Mouse (Mus musculus) intestine, embryonic 14.5 days (tissue): ENCODE data around the gene March1. TPM values are rescaled to one million over a fixed set of nuclear protein-coding genes. Genes with fewer than 3 reads are reported as not detected.
"Not testable (repeated sequence)": the region's sequence is repeated elsewhere in the genome, so short reads cannot be mapped to it uniquely, and the experiment has no call there.

Experiments
- ATAC-seq: fragments of 200-750 bp; cut with Nextera tagmentation; replicated peaks from 2 replicates; pipeline ENCODE4 v1.8.0; 2017; ENCODE audit warnings: low read depth, moderate number of reproducible peaks, moderate TSS enrichment, moderate library complexity; ENCODE audit not compliant: low FRiP score, low TSS enrichment
- DNase-seq: peaks from one replicate; pipeline ENCODE4 v3.0.0-alpha.2; 2018; ENCODE audit warnings: low spot score
- H3K27ac ChIP-seq: fragments of 300-500 bp; sonication (generic); 2 replicates; pipeline ENCODE4 v1.5.1; 2014; ENCODE audit warnings: low read depth, mild to moderate bottlenecking, control low read depth
- H3K27me3 ChIP-seq: fragments of 300-500 bp; sonication (generic); replicated peaks from 2 replicates; pipeline ENCODE4 v1.6.1; 2014; ENCODE audit warnings: low read length, control low read depth; ENCODE audit not compliant: control insufficient read depth, insufficient read depth
- H3K36me3 ChIP-seq: fragments of 300-500 bp; sonication (generic); 2 replicates; pipeline ENCODE4 v1.6.1; 2014; ENCODE audit warnings: low read length, control low read depth; ENCODE audit not compliant: control insufficient read depth, insufficient read depth
- H3K4me1 ChIP-seq: fragments of 300-500 bp; sonication (generic); replicated peaks from 2 replicates; pipeline ENCODE4 v1.6.1; 2014; ENCODE audit warnings: low read length, control low read depth, mixed read lengths; ENCODE audit not compliant: control insufficient read depth, insufficient read depth
- H3K4me2 ChIP-seq: fragments of 300-500 bp; sonication (generic); 2 replicates; pipeline ENCODE4 v1.6.1; 2014; ENCODE audit warnings: low read length
- H3K4me3 ChIP-seq: fragments of 300-500 bp; sonication (generic); 2 replicates; pipeline ENCODE4 v1.5.1; 2014; ENCODE audit warnings: low read depth, low read length, control low read depth, mixed read lengths
- H3K9ac ChIP-seq: fragments of 300-500 bp; sonication (generic); 2 replicates; pipeline ENCODE4 v1.6.1; 2014; ENCODE audit warnings: mild to moderate bottlenecking, low read length
- H3K9me3 ChIP-seq: fragments of 300-500 bp; sonication (generic); 2 replicates; pipeline ENCODE4 v1.6.1; 2016; ENCODE audit warnings: low read length, control low read depth; ENCODE audit not compliant: control insufficient read depth
- WGBS: fragments of 180-500 bp; shearing (Covaris S2); extraction: QIAGEN DNeasy Blood & Tissue Kit; methylation state at CpG from one replicate; pipeline ENCODE4 v1.1.7; 2014; 5-methylcytosine and 5-hydroxymethylcytosine counted together
- polyA plus RNA-seq: library from polyadenylated mRNA; unstranded; fragments of >200 nt; fragmentation: Nextera tagmentation; extraction: Ambion mirVana; gene quantifications from 2 replicates; pipeline ENCODE4 v1.2.1, GENCODE M21; 2014

March1 gene
- polyA plus RNA-seq, 1 experiment from 2014 or later, result 1.1 TPM

DNA sequence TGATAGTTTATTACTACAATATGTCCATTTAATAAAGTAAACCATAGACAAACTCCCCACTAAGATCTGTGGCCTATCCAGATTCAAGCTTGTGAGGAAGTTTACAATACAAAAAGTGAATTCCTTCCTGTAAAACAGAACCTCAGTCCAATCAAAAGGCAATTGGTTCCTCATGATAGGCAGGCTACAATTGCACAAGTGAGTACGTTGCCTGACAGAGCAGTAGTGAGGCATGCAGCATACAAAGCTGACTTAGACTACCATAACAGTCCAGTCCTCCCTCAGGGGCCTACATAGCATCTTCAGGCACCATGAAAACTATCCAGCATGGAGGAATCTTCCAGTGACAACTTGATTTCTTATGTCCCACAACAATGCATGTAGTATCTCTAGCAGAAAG, 782.4 kb downstream of the March1 start:
- H3K4me1 ChIP-seq, result no peaks in the 10 kb centered on the region
- H3K9ac ChIP-seq, result no peak overlapping the region
- no peak overlapping the region for H3K27ac ChIP-seq
- H3K27me3 ChIP-seq, result no peaks in the 10 kb centered on the region
- WGBS, result 83% methylated on average over 1 of the region's 1 CpGs
- no peaks in the 10 kb centered on the region for H3K9me3 ChIP-seq
- no peak for DNase-seq
- no peak overlapping the region for H3K4me3 ChIP-seq
- no peak for ATAC-seq
- H3K36me3 ChIP-seq, result no peaks in the 10 kb centered on the region
- no peak overlapping the region for H3K4me2 ChIP-seq

DNA sequence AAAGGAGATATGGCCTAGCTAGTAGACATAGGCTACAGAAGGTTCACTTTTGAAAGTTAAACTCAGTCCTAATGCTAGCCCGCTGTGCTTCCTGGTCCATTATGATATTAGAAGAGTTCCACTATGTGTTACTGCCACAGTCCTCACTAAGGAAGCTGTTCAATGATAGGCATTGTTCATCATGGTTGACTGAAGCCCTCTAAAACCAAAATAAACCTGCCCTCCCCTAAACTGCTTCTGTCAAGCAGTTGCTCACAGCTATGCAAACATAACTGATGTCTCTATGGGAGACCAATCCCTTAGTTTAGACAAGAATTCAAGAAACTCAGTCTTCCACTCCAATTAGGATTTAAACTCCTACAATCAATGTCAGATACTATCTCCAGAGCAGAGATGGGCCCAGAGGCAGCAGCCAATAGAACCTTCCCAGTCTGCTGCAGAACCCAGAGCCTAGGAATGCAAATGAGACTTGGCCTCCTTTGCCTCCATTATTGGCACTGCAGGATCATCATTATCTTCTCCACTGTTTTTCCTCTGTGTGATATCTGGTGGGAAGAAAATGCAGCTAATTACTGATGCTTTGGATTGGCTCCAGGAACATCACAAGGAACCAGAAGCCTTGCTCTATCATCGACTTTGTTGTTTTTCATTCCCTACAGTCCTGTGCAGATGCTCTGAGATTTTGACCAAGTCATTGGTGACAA, 787.2 kb downstream of the March1 start:
- Histone ChIP-seq H3K4me1 (no peaks in the 10 kb centered on the region), H3K4me3 (no peak overlapping the region), H3K36me3 (no peaks in the 10 kb centered on the region), H3K4me2 (no peak overlapping the region), H3K9ac (no peak overlapping the region), H3K27me3 (no peaks in the 10 kb centered on the region), H3K27ac (no peak overlapping the region), H3K9me3 (no peaks in the 10 kb centered on the region)
- 83% methylated on average over 2 of the region's 2 CpGs for WGBS
- DNase-seq, result no peak
- ATAC-seq, result no peak

DNA sequence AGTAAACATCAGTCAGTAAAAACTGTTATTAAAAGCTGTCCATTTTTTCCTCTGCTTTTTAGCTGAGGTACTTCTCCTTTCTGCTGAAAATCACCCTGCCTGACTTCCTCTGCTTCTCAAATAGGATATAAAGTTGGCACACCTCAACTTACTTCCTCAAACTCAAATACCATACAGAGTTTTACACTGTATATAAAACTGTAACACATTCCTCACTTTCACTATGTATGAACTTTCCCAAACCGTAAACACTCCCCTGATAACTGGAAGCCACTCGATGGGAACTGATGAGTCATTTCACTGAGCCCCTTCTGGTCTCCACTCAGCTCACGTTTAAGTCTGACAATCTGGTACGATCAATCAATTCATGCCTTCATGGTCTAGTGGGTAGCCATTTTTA, 788.1 kb downstream of the March1 start:
- not testable (repeated sequence) for H3K27ac ChIP-seq, H3K9me3 ChIP-seq, H3K27me3 ChIP-seq, DNase-seq, H3K4me1 ChIP-seq, H3K36me3 ChIP-seq, ATAC-seq, H3K4me2 ChIP-seq, H3K9ac ChIP-seq, H3K4me3 ChIP-seq
- WGBS, result 57% methylated on average over 4 of the region's 4 CpGs

DNA sequence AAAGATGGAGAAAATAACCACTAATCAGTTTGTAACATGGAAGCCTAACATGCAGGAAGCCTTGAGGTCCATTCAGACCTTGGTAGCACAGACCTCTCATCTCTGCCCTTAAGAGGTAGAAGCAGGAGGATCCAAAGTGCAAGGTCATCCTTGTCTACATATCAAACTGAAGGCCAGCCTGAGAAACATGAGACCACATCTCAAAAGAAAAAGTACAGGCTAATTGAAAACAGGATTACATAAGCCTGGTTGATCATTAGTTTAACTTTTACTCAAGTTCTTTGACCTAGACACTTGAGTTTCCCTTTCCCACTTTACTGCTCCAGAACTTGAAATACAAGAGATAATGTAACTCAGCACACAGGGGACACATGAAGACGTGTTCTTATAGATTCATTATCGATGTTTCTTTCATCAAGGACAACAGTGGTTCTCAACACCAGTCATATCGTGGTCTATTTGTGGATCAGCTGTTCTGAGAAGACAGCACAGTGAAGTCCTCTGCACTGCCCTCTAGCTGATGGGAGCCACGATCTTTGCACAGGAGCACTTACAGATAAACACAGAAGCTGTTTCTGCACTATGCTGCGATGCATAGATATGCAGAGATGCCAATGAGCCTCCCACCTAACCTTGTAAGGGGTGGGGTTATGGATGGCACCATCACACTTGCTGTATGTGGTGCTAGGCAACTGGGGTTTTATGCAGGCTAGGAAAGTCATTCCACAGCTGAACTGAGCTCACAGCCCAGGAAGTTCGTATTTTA, 789.1 kb downstream of the March1 start:
- no peaks in the 10 kb centered on the region for H3K27me3 ChIP-seq
- no peaks in the 10 kb centered on the region for H3K4me1 ChIP-seq
- H3K27ac ChIP-seq, result no peak overlapping the region
- ATAC-seq (no peak), DNase-seq (no peak)
- WGBS, result 81% methylated on average over 6 of the region's 6 CpGs
- H3K4me3 ChIP-seq, result no peak overlapping the region
- no peaks in the 10 kb centered on the region for H3K9me3 ChIP-seq
- no peaks in the 10 kb centered on the region for H3K36me3 ChIP-seq
- no peak overlapping the region for H3K9ac ChIP-seq
- no peak overlapping the region for H3K4me2 ChIP-seq

DNA sequence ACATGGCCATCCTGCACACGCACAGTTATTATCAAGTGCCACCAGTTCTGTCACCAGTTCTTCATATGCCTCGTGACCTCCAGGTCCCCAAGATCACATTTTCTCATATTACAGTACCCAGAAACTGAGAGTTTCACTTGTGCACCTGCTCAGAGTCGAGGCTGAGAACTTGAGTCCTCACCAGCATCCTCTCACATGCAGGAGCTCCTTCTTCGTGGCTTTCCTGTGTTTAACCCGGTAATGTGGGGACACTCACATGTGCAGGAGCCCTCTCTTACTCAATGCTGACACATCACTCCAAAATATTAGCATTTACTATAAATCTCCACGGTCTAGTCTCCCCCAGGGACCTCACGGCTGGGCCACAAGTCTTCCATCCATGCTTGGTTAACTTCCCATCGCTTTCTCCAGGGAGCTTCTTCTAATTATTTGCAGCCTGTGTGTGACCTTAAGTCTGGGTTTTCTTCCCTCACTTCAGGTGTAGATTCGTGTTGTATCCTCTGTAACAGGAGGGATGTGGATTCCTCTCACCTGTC, 792.4 kb downstream of the March1 start:
- H3K4me2 ChIP-seq, result no peak overlapping the region
- no peaks in the 10 kb centered on the region for H3K4me1 ChIP-seq
- H3K27me3 ChIP-seq, result no peaks in the 10 kb centered on the region
- no peak overlapping the region for H3K4me3 ChIP-seq
- H3K36me3 ChIP-seq, result no peaks in the 10 kb centered on the region
- no peak overlapping the region for H3K9ac ChIP-seq
- H3K27ac ChIP-seq, result no peak overlapping the region
- 79% methylated on average over 9 of the region's 9 CpGs for WGBS
- ATAC-seq (no peak), DNase-seq (no peak)
- H3K9me3 ChIP-seq, result no peaks in the 10 kb centered on the region

DNA sequence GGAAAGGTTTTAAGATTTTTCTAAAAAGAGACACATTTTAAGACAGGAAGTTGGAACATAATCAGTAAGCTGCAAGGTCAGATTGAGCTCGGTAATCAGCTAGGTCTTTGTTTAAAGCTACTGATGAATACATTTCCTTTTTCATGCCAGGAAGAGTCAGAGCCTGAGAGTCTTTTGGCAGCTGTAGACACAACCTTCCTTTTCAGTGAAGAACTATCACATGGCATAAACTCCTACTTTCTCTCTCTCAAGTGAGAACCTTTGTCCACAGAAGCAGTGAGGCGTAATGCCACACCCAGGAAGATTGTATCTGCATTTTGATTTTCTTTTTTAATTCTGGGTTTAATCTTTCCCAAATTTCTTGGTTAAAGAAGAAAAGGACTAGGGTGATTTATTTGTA, 795.4 kb downstream of the March1 start:
- H3K36me3 ChIP-seq, result no peaks in the 10 kb centered on the region
- no peak overlapping the region for H3K27ac ChIP-seq
- no peak overlapping the region for H3K4me2 ChIP-seq
- no peaks in the 10 kb centered on the region for H3K27me3 ChIP-seq
- 47% methylated on average over 2 of the region's 2 CpGs for WGBS
- H3K9ac ChIP-seq, result no peak overlapping the region
- ATAC-seq (no peak), DNase-seq (no peak)
- H3K4me3 ChIP-seq, result no peak overlapping the region
- H3K4me1 ChIP-seq, result no peaks in the 10 kb centered on the region
- no peaks in the 10 kb centered on the region for H3K9me3 ChIP-seq

DNA sequence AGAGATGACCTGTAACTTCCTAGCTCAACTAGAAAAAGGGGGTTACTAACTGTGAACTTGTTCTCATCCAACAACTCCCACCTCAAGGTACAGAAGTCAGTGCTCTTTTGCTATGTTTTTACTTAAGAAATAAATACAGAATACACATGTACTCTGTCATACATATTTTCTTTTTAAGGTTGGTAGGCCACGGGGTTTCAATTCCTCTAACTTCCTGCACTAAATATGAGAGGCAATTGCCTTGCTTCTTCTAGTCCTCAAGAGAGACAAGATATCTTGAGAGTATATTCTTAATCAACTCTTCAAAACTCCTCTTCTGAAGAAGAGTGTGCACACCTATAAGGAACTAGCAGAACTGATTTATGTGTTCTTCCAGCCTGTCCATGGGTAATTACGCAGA, 797.5 kb downstream of the March1 start:
- Histone ChIP-seq H3K9ac (no peak overlapping the region), H3K36me3 (no peaks in the 10 kb centered on the region), H3K4me3 (no peak overlapping the region), H3K27me3 (no peaks in the 10 kb centered on the region), H3K4me2 (no peak overlapping the region), H3K9me3 (no peaks in the 10 kb centered on the region), H3K4me1 (no peaks in the 10 kb centered on the region), H3K27ac (no peak overlapping the region)
- ATAC-seq (no peak), DNase-seq (no peak)
- WGBS, result 80% methylated on average over 2 of the region's 2 CpGs

DNA sequence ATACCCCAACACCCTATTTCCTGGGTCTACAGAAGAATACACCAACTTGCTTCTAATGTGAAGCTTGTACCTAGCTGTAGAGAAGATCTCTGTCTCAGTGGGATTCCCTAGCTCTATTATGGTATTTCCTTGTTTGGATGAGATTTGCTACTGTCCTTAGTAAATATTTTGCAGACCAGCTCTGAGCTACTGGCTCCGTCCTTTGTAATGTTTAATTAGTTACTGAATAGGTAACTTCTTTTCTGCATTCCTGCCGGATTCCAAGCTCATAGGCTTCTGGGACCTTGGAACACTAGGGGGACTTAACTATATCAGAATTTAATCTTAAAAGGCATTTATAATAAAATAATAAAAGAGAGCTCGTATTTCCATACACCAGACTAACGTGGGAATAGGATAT, 799.9 kb downstream of the March1 start:
- H3K36me3 ChIP-seq, H3K4me2 ChIP-seq, H3K9ac ChIP-seq, H3K27ac ChIP-seq, H3K4me3 ChIP-seq, ATAC-seq, H3K27me3 ChIP-seq, H3K9me3 ChIP-seq, H3K4me1 ChIP-seq, DNase-seq: not testable (repeated sequence)
- 82% methylated on average over 4 of the region's 4 CpGs for WGBS
